Mouse (Mus musculus) spleen, adult 2 months (tissue): ENCODE data around the gene Tnip1.

Experiments used
- CTCF ChIP-seq: fragments of 200-500 bp; IDR thresholded peaks from 2 replicates; pipeline ENCODE4 v1.5.1; 2011; ENCODE audit warnings: mild to moderate bottlenecking, inconsistent platforms; ENCODE audit not compliant: insufficient read depth, insufficient read length, insufficient replicate concordance; ENCODE audit errors: extremely low read depth
- POLR2A ChIP-seq: fragments of 200-500 bp; IDR thresholded peaks from 2 replicates; pipeline ENCODE4 v1.6.1; 2011; ENCODE audit warnings: low read depth, low read length, inconsistent platforms

DNA sequence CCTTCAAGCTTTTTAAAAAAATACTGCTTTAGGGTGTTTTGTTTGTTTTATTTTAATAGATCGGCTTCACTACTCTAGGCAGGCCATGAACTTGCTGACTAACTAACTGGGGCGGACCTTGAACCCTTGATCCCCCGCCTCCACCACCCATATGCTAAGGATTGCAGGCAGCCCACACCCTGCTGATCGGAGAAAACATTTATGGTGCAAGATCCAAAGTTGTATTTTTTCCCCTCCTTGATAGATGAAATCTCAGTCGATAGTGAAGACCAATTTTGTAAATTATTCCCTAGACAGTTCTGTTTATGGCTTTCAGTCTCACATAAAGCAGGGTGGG lies 95.7 kb downstream of the Tnip1 start:
- TF ChIP-seq CTCF (no peak), POLR2A (no peak)
